Mouse (Mus musculus) gastrocnemius, postnatal 36 days (tissue): ENCODE data around the gene Spata31d1d. TPM values are rescaled to one million over a fixed set of nuclear protein-coding genes. Genes with fewer than 3 reads are reported as not detected.
"Not testable (repeated sequence)": the region's sequence is repeated elsewhere in the genome, so short reads cannot be mapped to it uniquely, and the experiment has no call there.

ENCODE experiments used
- DNase-seq, 2 experiments: peaks; one replicate each; pipeline ENCODE4 v3.0.0; 2022
- intact Hi-C: fragments of 180-260 bp; cut with DNase I; formaldehyde crosslinking; loops from one replicate; pipeline ENCODE4 v1.15.1; 2025
- long read RNA-seq, 2 experiments: library from polyadenylated mRNA; stranded (forward); transcript quantifications; one replicate each; pipeline ENCODE4 v2.0.0; 2021
- total RNA-seq, 2 experiments: library from RNA; stranded (reverse); gene quantifications; 2 replicates each; pipeline ENCODE4 v1.2.3; 2021

The Spata31d1d gene
- total RNA-seq = not detected
- long read RNA-seq, experiment 1 = 0 reads
- long read RNA-seq, experiment 2 = 0 reads

GRCm38 (mm10) chr13:59731652-59732051, at the start of gene Spata31d1d:
Gene Spata31d1d (minus strand): TSS chr13:59731752.
- intact Hi-C loops = no loop called here
- DNase-seq = no peak

- intact Hi-C loops = loop anchor here (1.0 kb wide), 1 partner anchor 17 kb away; no protein-coding TSS in a partner anchor
Observed at GRCm38 (mm10) chr13:59779744-59780264, 48.3 kb upstream of the Spata31d1d start.

GRCm38 (mm10) chr13:59779213-59779612, 47.7 kb upstream of the Spata31d1d start:
- no peak for DNase-seq

More at GRCm38 (mm10) chr13:59779744-59780264, 48.3 kb upstream of the Spata31d1d start:
- DNase-seq = not testable (repeated sequence)

DNA sequence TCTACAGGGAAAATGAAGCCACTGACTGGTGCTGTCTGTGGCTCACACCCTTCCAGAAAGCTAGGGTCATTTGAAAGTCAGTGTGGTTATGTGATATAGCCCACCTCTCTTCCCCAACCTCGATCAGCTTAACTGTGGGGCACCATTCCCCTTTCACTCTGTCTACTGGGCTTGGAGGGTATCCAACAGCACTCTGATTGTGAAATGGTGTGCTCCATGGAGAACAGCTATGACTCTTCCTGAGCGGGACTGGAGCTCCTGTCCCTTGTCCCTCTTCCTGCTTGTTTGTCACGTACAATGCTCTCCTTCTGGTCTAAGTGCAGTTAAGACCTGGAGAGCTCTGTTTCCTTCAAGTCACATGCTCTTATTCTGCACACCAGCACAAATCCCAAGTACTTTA, 43.6 kb upstream of the Spata31d1d start:
- intact Hi-C loops = no loop called here
- no peak for DNase-seq

More at GRCm38 (mm10) chr13:59779213-59779612, 47.7 kb upstream of the Spata31d1d start:
- intact Hi-C loops = no loop called here

- DNase-seq = peak; percentile 47 to 71
- intact Hi-C loops = no loop called here
Observed at GRCm38 (mm10) chr13:59771257-59771656, 39.7 kb upstream of the Spata31d1d start.

- intact Hi-C loops = no loop called here
- DNase-seq = no peak
Observed at GRCm38 (mm10) chr13:59770847-59771246, 39.3 kb upstream of the Spata31d1d start.

- intact Hi-C loops = no loop called here
- DNase-seq = peak; percentile 75 to 76
Observed at GRCm38 (mm10) chr13:59770164-59770562, 38.6 kb upstream of the Spata31d1d start.

DNA sequence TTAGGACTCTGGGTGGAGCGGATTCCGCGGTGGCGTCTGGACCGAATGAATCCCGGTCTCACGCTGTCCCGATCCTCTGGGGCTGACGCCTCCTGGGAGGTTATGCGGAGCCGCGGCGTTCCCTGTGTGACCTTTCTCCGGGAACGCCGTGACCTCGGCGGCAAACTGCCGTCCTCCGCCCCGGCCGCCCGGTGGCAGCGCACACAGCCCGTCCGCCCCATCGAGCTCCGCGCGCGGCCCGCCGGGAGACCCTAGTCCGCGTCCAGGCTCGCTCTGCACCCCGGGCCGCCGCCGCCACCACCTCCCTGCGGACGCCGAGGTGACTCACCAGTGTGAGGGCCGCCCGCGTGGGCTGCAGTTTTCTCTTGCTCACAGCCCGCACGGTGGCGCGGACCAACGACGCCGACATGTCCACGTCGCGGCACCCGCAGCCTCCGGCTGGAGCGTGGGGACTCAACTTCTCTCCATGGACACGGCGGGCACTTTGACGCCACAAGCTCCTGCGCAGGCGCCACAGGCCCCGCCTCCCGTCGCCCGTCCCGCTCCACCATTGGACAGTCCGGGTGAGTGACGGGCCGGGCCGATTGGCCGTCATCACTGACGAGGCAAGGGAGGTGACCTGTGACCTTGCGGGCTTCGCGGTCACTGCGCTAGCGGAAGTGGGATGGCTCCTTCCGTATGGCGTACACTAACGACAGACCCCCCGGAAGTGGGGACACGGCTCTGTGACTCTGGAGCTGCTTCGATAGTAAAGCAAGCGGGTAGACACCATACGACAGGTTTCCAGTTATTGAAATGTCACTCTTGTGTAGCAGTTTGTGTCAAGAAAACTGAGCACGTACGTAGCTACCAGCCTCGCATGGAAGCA, 38.0 kb upstream of the Spata31d1d start, which contains the start of gene Isca1:
Gene Isca1, minus strand, starts transcription at position 515 of the 868 bp plus-strand sequence.
- intact Hi-C loops = no loop called here
- peak; percentile 99 to 100 for DNase-seq

DNA sequence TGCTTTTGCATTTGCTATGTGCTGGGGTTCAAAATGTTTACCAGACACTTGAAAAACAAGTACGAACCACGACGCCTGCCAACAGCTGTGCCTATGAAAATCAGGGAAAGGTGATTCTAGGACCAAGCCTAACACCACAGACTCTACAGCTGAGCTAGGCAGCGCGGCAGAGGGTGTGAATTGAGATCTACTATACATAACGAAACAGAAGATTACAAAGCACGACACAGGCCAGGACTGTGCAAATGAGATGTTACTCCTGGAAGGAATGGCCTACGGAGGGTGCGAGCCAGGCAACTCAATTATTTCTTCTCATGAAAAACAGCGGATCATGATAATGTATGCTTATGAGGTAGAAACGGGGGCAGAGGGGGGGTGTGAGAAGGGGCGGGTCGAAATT, 37.0 kb upstream of the Spata31d1d start:
- DNase-seq = no peak
- intact Hi-C loops = no loop called here

GRCm38 (mm10) chr13:59766786-59767515, 35.4 kb upstream of the Spata31d1d start:
- DNase-seq = no peak
- intact Hi-C loops = no loop called here

DNA sequence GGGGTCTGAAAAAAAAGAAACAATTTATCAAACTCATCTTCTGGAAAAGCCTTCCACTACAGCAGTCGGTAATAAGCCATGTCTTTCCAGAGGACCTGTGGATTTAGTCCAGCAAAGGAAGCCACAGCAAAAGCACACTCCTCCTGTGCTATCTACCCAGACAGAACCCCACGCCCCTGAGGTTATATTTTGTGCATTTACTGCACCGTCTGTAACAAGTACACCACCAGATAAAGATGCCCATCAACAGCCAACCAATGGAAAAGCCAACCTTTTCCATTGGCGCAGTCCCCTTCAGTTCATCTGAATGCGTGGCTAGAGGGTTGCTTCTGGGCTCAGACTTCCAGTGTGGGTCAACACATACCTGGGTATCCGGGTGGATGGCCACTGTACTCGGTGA, 31.2 kb upstream of the Spata31d1d start:
- no peak for DNase-seq
- intact Hi-C loops = no loop called here

- intact Hi-C loops = no loop called here
- DNase-seq = no peak
Observed at GRCm38 (mm10) chr13:59756906-59757305, 25.4 kb upstream of the Spata31d1d start.

GRCm38 (mm10) chr13:59750310-59750709, 18.8 kb upstream of the Spata31d1d start:
- intact Hi-C loops = no loop called here
- DNase-seq = no peak

GRCm38 (mm10) chr13:59746711-59747110, 15.2 kb upstream of the Spata31d1d start, which contains the start of gene 1700014D04Rik:
Gene 1700014D04Rik (minus strand): TSS chr13:59746752.
- no peak for DNase-seq
- intact Hi-C loops = no loop called here

- no peak for DNase-seq
- intact Hi-C loops = no loop called here
Observed at GRCm38 (mm10) chr13:59746164-59746563, 14.6 kb upstream of the Spata31d1d start.

GRCm38 (mm10) chr13:59745462-59745861, 13.9 kb upstream of the Spata31d1d start:
- DNase-seq = no peak

DNA sequence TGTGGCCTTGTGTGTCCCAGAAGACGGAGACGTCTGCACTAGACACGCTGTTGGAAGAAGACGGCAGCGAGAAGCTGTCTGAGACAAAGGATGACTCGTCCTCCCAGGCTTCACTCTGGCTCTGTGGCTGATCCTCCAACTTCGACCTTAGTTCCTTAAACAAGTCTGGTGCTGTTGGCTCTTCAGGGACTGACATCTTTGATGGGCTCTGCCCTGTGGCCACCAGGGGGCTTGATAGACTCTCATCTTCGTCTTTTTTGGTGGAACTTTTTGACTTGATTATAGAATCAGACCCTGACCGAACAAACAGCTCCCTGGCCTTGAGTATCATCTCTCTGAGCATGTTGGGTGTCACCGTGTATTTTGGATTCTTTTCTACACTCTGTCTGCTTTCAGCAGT, 10.1 kb upstream of the Spata31d1d start:
- intact Hi-C loops = no loop called here

More at GRCm38 (mm10) chr13:59745462-59745861, 13.9 kb upstream of the Spata31d1d start:
- intact Hi-C loops = no loop called here

DNA sequence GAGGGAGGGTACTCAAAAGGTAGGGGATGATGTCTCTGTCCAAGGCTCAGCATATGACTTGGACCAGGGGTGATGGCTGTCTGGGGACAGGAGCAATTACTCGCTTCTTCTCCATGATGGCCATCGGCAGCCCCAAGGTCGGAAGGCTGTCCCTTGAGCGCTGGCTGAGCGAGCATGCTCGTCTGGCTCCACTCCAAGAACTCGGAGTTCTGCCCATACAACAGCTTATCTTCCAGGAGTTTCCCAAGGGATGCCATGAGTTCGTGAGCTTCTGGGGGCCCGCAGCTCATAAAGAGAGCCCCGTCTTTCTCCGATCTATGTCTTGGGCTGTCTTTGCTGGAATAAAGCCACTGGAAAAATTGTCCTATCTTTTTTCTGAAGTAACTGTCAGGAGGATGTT, 9.5 kb upstream of the Spata31d1d start:
- peak in 1 of 2 experiments; percentile 38 for DNase-seq
- intact Hi-C loops = no loop called here

More for the DNA sequence above, 10.1 kb upstream of the Spata31d1d start:
- DNase-seq = no peak

GRCm38 (mm10) chr13:59739397-59739796, 7.8 kb upstream of the Spata31d1d start:
- intact Hi-C loops = no loop called here

GRCm38 (mm10) chr13:59738455-59738854, 6.9 kb upstream of the Spata31d1d start:
- no peak for DNase-seq
- intact Hi-C loops = no loop called here

More at GRCm38 (mm10) chr13:59739397-59739796, 7.8 kb upstream of the Spata31d1d start:
- no peak for DNase-seq

DNA sequence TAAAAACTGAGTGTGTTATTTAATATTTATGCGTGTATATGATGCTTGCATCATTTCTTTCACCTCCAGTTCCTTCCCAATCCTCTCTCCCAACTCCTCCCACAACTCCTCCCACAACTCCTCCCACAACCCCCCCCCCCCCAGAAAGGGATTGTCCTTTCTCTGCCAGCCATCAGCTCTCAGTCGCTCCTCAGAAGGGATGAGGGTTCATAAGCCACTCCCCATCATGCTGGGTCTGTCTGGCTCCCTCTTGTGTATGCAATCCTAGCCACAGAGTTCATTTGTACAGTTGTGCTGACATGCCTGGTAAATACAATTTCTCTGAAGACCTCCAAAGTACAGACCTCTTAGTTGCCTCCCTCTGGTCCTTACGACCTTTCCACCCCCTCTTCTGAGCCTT, 3.6 kb upstream of the Spata31d1d start:
- intact Hi-C loops = no loop called here
- DNase-seq = no peak
